Mouse (Mus musculus) myocyte (in vitro differentiated cells): ENCODE measurements around the gene Tec. TPM values are rescaled to one million over a fixed set of nuclear protein-coding genes. Genes with fewer than 3 reads are reported as not detected.
"Not testable (repeated sequence)": the region's sequence is repeated elsewhere in the genome, so short reads cannot be mapped to it uniquely, and the experiment has no call there.

ENCODE experiments used
- H3K27me3 ChIP-seq: one replicate; pipeline ENCODE4 v1.6.1; 2011; ENCODE audit not compliant: control insufficient read depth, insufficient read depth, insufficient read length
- H3K36me3 ChIP-seq: one replicate; pipeline ENCODE4 v1.6.1; 2011; ENCODE audit not compliant: control insufficient read depth, insufficient read depth
- H3K4me2 ChIP-seq: one replicate; pipeline ENCODE4 v1.6.1; 2011; ENCODE audit warnings: low read depth, control low read depth
- H3K4me3 ChIP-seq: one replicate; pipeline ENCODE4 v1.5.1; 2011; ENCODE audit warnings: mild to moderate bottlenecking, control low read depth, moderate library complexity
- H3K79me2 ChIP-seq: one replicate; pipeline ENCODE4 v1.6.1; 2011; ENCODE audit not compliant: control insufficient read depth, insufficient read depth
- H3ac ChIP-seq: one replicate; pipeline ENCODE4 v1.6.1; 2011; ENCODE audit not compliant: control insufficient read depth, insufficient read length
- CEBPB ChIP-seq: IDR thresholded peaks from 2 replicates; pipeline ENCODE4 v1.6.1; 2011; ENCODE audit warnings: mild to moderate bottlenecking, moderate library complexity; ENCODE audit not compliant: poor library complexity, insufficient read depth, severe bottlenecking
- E2F4 ChIP-seq: IDR thresholded peaks from one replicate; pipeline ENCODE4 v1.6.1; 2011; ENCODE audit warnings: mild to moderate bottlenecking, control low read depth, moderate library complexity; ENCODE audit not compliant: insufficient read depth
- MAX ChIP-seq: IDR thresholded peaks from one replicate; pipeline ENCODE4 v1.6.1; 2011; ENCODE audit warnings: low read depth, mild to moderate bottlenecking, control low read depth
- MYOD1 ChIP-seq, 3 experiments: IDR thresholded peaks; one replicate each; pipeline ENCODE4 v1.6.1; 2011; ENCODE audit warnings: control low read depth in 2 of 3, low read depth in 2 of 3, mild to moderate bottlenecking in 2 of 3, moderate library complexity in 1 of 3; ENCODE audit not compliant: insufficient read length in 2 of 3, control insufficient read depth in 1 of 3
- MYOG ChIP-seq, 3 experiments: IDR thresholded peaks; one replicate each; pipeline ENCODE4 v1.6.1; 2011; ENCODE audit warnings: control low read depth in 2 of 3, low read depth in 2 of 3, mild to moderate bottlenecking in 2 of 3; ENCODE audit not compliant: insufficient read length in 2 of 3, control insufficient read depth in 1 of 3, insufficient read depth in 1 of 3
- POLR2A ChIP-seq: IDR thresholded peaks from one replicate; pipeline ENCODE4 v1.6.1; 2011; ENCODE audit warnings: low read depth, mild to moderate bottlenecking, control low read depth, moderate library complexity; ENCODE audit not compliant: insufficient read length
- POLR2AphosphoS2 ChIP-seq: IDR thresholded peaks from one replicate; pipeline ENCODE4 v1.6.1; 2011; ENCODE audit warnings: low read depth, control low read depth; ENCODE audit not compliant: insufficient read length
- REST ChIP-seq: IDR thresholded peaks from one replicate; pipeline ENCODE4 v1.6.1; 2011; ENCODE audit warnings: mild to moderate bottlenecking, control low read depth, moderate library complexity; ENCODE audit not compliant: insufficient read depth, insufficient read length
- SRF ChIP-seq: IDR thresholded peaks from one replicate; pipeline ENCODE4 v1.6.1; 2011; ENCODE audit warnings: low read depth; ENCODE audit not compliant: control insufficient read depth, insufficient read length
- TCF12 ChIP-seq: IDR thresholded peaks from one replicate; pipeline ENCODE4 v1.6.1; 2011; ENCODE audit warnings: mild to moderate bottlenecking, control low read depth; ENCODE audit not compliant: poor library complexity, insufficient read depth, severe bottlenecking
- TCF3 ChIP-seq: IDR thresholded peaks from one replicate; pipeline ENCODE4 v1.6.1; 2011; ENCODE audit warnings: low read depth, control low read depth; ENCODE audit not compliant: insufficient read length
- USF1 ChIP-seq: IDR thresholded peaks from one replicate; pipeline ENCODE4 v1.6.1; 2011; ENCODE audit warnings: low read depth, mild to moderate bottlenecking, control low read depth, moderate library complexity
- polyA plus RNA-seq: library from polyadenylated mRNA; unstranded; fragments of >200 nt; fragmentation: generic; extraction: Trizol; gene quantifications from one replicate; pipeline ENCODE4 v1.2.1, GENCODE M21; 2012; ENCODE audit warnings: missing spikeins

Tec gene
- polyA plus RNA-seq, 1 experiment, result 1.5 TPM

GRCm38 (mm10) chr5:72820651-72821050 is 47.6 kb downstream of the Tec start:
- H3K4me2 ChIP-seq, result no peak overlapping the region
- H3K4me3 ChIP-seq, result no peak overlapping the region
- no peaks in the 10 kb centered on the region for H3K27me3 ChIP-seq
- no peaks in the 10 kb centered on the region for H3K36me3 ChIP-seq
- no peaks in the 10 kb centered on the region for H3K79me2 ChIP-seq
- H3ac ChIP-seq, result no peak overlapping the region
- TF ChIP-seq USF1 (no peak), TCF12 (no peak), MAX (no peak), SRF (no peak)

GRCm38 (mm10) chr5:72820036-72820640 is 48.1 kb downstream of the Tec start:
- H3K79me2 ChIP-seq, result no peaks in the 10 kb centered on the region
- TF ChIP-seq E2F4 (no peak), MYOD1 (IDR thresholded peaks at IDR 0.05; ENCODE audit: control insufficient read depth in 1 of 3, insufficient read length in 2 of 3, low read depth in 2 of 3) (no peak), REST (no peak), USF1 (no peak), POLR2A (no peak), POLR2AphosphoS2 (no peak), TCF3 (no peak), SRF (no peak), MYOG (IDR thresholded peaks at IDR 0.05; ENCODE audit: control insufficient read depth in 1 of 3, insufficient read depth in 1 of 3, insufficient read length in 2 of 3, low read depth in 2 of 3) (no peak), CEBPB (no peak), TCF12 (no peak)
- no peak overlapping the region for H3ac ChIP-seq
- no peaks in the 10 kb centered on the region for H3K27me3 ChIP-seq
- H3K36me3 ChIP-seq, result no peaks in the 10 kb centered on the region
- H3K4me3 ChIP-seq, result no peak overlapping the region
- H3K4me2 ChIP-seq, result no peak overlapping the region

- TF ChIP-seq MAX (no peak), POLR2AphosphoS2 (no peak), MYOG (IDR thresholded peaks at IDR 0.05; ENCODE audit: control insufficient read depth in 1 of 3, insufficient read depth in 1 of 3, insufficient read length in 2 of 3, low read depth in 2 of 3) (no peak), TCF3 (no peak), POLR2A (no peak), REST (no peak), CEBPB (no peak), E2F4 (no peak), MYOD1 (IDR thresholded peaks at IDR 0.05; ENCODE audit: control insufficient read depth in 1 of 3, insufficient read length in 2 of 3, low read depth in 2 of 3) (no peak), USF1 (no peak), TCF12 (no peak), SRF (no peak)
- no peak overlapping the region for H3ac ChIP-seq
- H3K4me3 ChIP-seq, result no peak overlapping the region
- no peaks in the 10 kb centered on the region for H3K79me2 ChIP-seq
- no peaks in the 10 kb centered on the region for H3K27me3 ChIP-seq
- no peak overlapping the region for H3K4me2 ChIP-seq
- no peaks in the 10 kb centered on the region for H3K36me3 ChIP-seq
Measured at GRCm38 (mm10) chr5:72818513-72819180, 49.6 kb downstream of the Tec start.

GRCm38 (mm10) chr5:72817523-72818091 is 50.7 kb downstream of the Tec start:
- Histone ChIP-seq H3ac (no peak overlapping the region), H3K4me3 (no peak overlapping the region), H3K4me2 (no peak overlapping the region), H3K36me3 (no peaks in the 10 kb centered on the region), H3K27me3 (no peaks in the 10 kb centered on the region), H3K79me2 (no peaks in the 10 kb centered on the region)
- no peak for TF ChIP-seq USF1

- not testable (repeated sequence) for H3K79me2 ChIP-seq, H3K4me2 ChIP-seq, H3K27me3 ChIP-seq, H3ac ChIP-seq, H3K4me3 ChIP-seq, H3K36me3 ChIP-seq
Measured at GRCm38 (mm10) chr5:72816960-72817359, 51.3 kb downstream of the Tec start.
